Mouse (Mus musculus) bone marrow macrophage, adult 2 months (primary cell): ENCODE measurements around the gene Mapk8ip3.

Source experiments
- CTCF ChIP-seq: IDR thresholded peaks from 2 replicates; pipeline ENCODE4 v1.5.1; 2012; ENCODE audit warnings: low read depth, mild to moderate bottlenecking, low read length, moderate library complexity
- POLR2A ChIP-seq: IDR thresholded peaks from 2 replicates; pipeline ENCODE4 v1.6.1; 2012; ENCODE audit warnings: mild to moderate bottlenecking, low read depth, low read length, borderline replicate concordance

DNA sequence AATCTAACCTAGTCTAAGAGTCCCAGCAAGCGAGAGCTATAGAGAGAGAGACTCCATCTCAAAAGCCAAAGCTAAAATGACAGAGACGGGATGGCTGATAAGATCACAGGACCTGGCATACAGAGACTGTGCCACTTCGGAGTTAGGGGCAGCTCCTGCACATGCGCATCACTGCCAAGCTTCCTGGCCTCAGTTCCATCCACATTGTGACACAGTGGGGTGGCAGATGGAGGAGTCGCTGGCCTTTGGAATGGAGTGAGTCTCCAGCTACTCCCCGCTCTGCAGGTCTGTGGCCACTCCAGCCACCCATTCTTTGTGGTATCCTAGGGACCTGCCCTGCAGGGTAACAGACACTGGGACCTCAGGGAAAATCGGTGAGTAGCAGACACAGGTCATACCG is 71.0 kb downstream of the Mapk8ip3 start, which contains the start of gene Igfals:
- TF ChIP-seq POLR2A (no peak), CTCF (no peak)
